Mouse (Mus musculus): Measurements from ENCODE around the gene Vil1.
A peak's percentile ranks its signal among the peaks of the same experiment; 100 is the strongest.

GRCm38 (mm10) chr1:74397919-74398451 lies 11.2 kb upstream of the Vil1 start:
- peak; percentile 49 for TF ChIP-seq CTCF (IDR thresholded peaks at IDR 0.05; ENCODE audit: control insufficient read depth, insufficient read depth, low read length)
- no peak for TF ChIP-seq POLR2A (IDR thresholded peaks at IDR 0.05; ENCODE audit: borderline replicate concordance, control insufficient read depth, low read depth, low read length)
